In the genomic region with DNA sequence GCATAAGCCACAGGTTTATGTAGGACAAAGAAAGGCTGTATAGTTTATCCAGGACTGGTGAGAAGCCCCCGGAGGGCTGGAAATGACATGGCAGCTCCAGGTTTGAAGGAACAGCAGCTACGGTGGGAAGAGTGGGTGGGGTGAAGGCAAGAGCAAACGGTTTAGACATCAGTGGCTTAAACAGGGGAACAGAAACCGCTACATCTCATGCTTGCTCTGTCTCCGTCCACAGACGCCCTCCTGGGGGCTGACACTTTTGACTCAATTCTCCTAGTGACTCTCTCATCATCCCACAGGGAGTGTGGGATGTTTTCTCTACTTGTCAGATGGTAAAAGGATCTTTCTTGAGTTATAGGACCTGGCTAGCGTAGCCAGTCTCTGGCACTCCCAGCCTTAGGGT, we compare ENCODE assay signal across 20 mouse cellular contexts.
A peak's percentile ranks its signal among the peaks of the same experiment; 100 is the strongest.
DNase-seq lines count a peak whose midpoint lies in the region; ATAC-seq and TF ChIP-seq lines count a peak whose summit lies in the region.
"Had no signal": no experiment of that assay in that cellular context is flagged by ENCODE, and none has a peak within 500 bp of the region (broad histone marks: within the 10 kb centered on the region; RNA-seq: fewer than 3 reads in every experiment).

No protein-coding gene starts in this region.

- H3K4me2 ChIP-seq in heart, embryonic 11.5 days = no peak overlapping the region
- no peak overlapping the region for H3K4me2 ChIP-seq in CH12.LX (ENCODE audit: insufficient read depth, low read depth, poor library complexity, severe bottlenecking)
- no peak overlapping the region for H3K4me2 ChIP-seq in intestine, postnatal 0 days (replicated peaks; ENCODE audit: low read depth)
- H3K4me2 ChIP-seq: embryonic facial prominence, embryonic 15.5 days; heart, embryonic 15.5 days; hindbrain, embryonic 13.5 days; intestine, embryonic 15.5 days had no signal

- no peak for ATAC-seq in heart, embryonic 11.5 days (replicated peaks; ENCODE audit: insufficient number of reproducible peaks, low FRiP score, low TSS enrichment)
- peak; percentile 82 for ATAC-seq in megakaryocyte, adult 5-6 weeks (ENCODE audit: poor library complexity, severe bottlenecking)
- ATAC-seq in intestine, postnatal 0 days = no peak
- ATAC-seq: forebrain, embryonic 16.5 days; intestine, embryonic 15.5 days had no signal

- H3K27me3 ChIP-seq in heart, embryonic 11.5 days (ENCODE audit: control insufficient read depth, insufficient read depth, low read length) = no peaks in the 10 kb centered on the region
- no peaks in the 10 kb centered on the region for H3K27me3 ChIP-seq in CH12.LX (replicated peaks)
- H3K27me3 ChIP-seq in intestine, postnatal 0 days (replicated peaks; ENCODE audit: control insufficient read depth, insufficient read depth, low read length) = no peaks in the 10 kb centered on the region
- H3K27me3 ChIP-seq: embryonic facial prominence, embryonic 15.5 days; heart, embryonic 15.5 days; hindbrain, embryonic 13.5 days; intestine, embryonic 15.5 days had no signal

- no peak for TF ChIP-seq POLR2A in CH12.LX (IDR thresholded peaks at IDR 0.05; ENCODE audit: low read depth, low read length)

- 68% methylated on average over 7 of the region's 7 CpGs for WGBS in heart, embryonic 11.5 days (ENCODE audit: insufficient replicate concordance)
- WGBS in intestine, postnatal 0 days = 68% methylated on average over 7 of the region's 7 CpGs

- no peaks in the 10 kb centered on the region for H3K79me2 ChIP-seq in CH12.LX (replicated peaks; ENCODE audit: control insufficient read depth, extremely low read depth, insufficient read depth, poor library complexity, severe bottlenecking)

- dilution Hi-C loops in CH12.LX (cut with MboI; ENCODE audit: extremely low pct_ligation_motif_present, extremely low pct_unique_long_range_greater_than_20kb, low sequenced_read_pairs) = no loop called here

- peak; percentile 51; the same call in 1 of the 2 replicates for TF ChIP-seq EP300 in CH12.LX (IDR thresholded peaks at IDR 0.05; ENCODE audit: low read length)

- no peak; the same call in 1 of the 2 replicates for TF ChIP-seq RAD21 in CH12.LX (IDR thresholded peaks at IDR 0.05; ENCODE audit: low read depth, low read length)

- H3K4me1 ChIP-seq in heart, embryonic 11.5 days (ENCODE audit: control insufficient read depth, insufficient read depth, low read length) = no peaks in the 10 kb centered on the region
- H3K4me1 ChIP-seq in CH12.LX (ENCODE audit: control insufficient read depth in 1 of 2, insufficient read depth in 2 of 2) = peaks cover 8 to 35% of the 10 kb centered on the region in 2 experiments; a peak in 3 of 4 replicates
- 0 out of 2 replicates have a peak, but pooled peaks cover 5% of the 10 kb centered on the region for H3K4me1 ChIP-seq in intestine, postnatal 0 days (replicated peaks; ENCODE audit: control insufficient read depth, insufficient read depth, low read length)
- H3K4me1 ChIP-seq: intestine, embryonic 15.5 days had no signal

- no peak overlapping the region for H3K27ac ChIP-seq in heart, embryonic 11.5 days (ENCODE audit: low read depth, low read length)
- H3K27ac ChIP-seq in CH12.LX (ENCODE audit: insufficient read depth, low read depth) = no peak overlapping the region
- H3K27ac ChIP-seq in intestine, postnatal 0 days (ENCODE audit: low read depth, low read length) = no peak overlapping the region
- H3K27ac ChIP-seq: embryonic facial prominence, embryonic 15.5 days; heart, embryonic 10.5 days; heart, embryonic 15.5 days; hindbrain, embryonic 13.5 days; intestine, embryonic 15.5 days had no signal

- no peaks in the 10 kb centered on the region for H3K36me3 ChIP-seq in heart, embryonic 11.5 days (ENCODE audit: control insufficient read depth, insufficient read depth, low read length)
- H3K36me3 ChIP-seq in CH12.LX (replicated peaks in 1 of 2; ENCODE audit: control insufficient read depth in 1 of 2, insufficient read depth in 1 of 2, low read length in 1 of 2) = no peaks in the 10 kb centered on the region
- H3K36me3 ChIP-seq in intestine, postnatal 0 days (ENCODE audit: control insufficient read depth, insufficient read depth) = no peaks in the 10 kb centered on the region
- H3K36me3 ChIP-seq: embryonic facial prominence, embryonic 15.5 days; G1E; heart, embryonic 10.5 days; heart, embryonic 15.5 days; hindbrain, embryonic 13.5 days; intestine, embryonic 15.5 days had no signal

- no peaks in the 10 kb centered on the region for H3K9me3 ChIP-seq in heart, embryonic 11.5 days (replicated peaks; ENCODE audit: control insufficient read depth, low read length)
- no peaks in the 10 kb centered on the region for H3K9me3 ChIP-seq in CH12.LX (replicated peaks; ENCODE audit: low read length)
- H3K9me3 ChIP-seq in intestine, postnatal 0 days (ENCODE audit: control insufficient read depth) = no peaks in the 10 kb centered on the region
- H3K9me3 ChIP-seq: embryonic facial prominence, embryonic 15.5 days; G1E; heart, embryonic 10.5 days; heart, embryonic 15.5 days; hindbrain, embryonic 13.5 days; intestine, embryonic 15.5 days had no signal

- DNase-seq in heart, adult 11 months = peak; percentile 88
- DNase-seq in CH12.LX (ENCODE audit: extremely low read depth) = peak; percentile 45
- no peak for DNase-seq in left cerebral cortex, adult 11 months (ENCODE audit: low spot score)
- DNase-seq: adrenal gland, adult 8-10 months; adrenal gland, postnatal 36 days; cerebellum, adult 2 months; cerebellum, postnatal 10 days; embryo, embryonic 11 days; heart, postnatal 14 days had no signal

- no peak for TF ChIP-seq CTCF in CH12.LX (conservative IDR thresholded peaks at IDR 0.05 in 1 of 2, IDR thresholded peaks at IDR 0.05 in 1 of 2; ENCODE audit: low read depth in 2 of 2, low read length in 2 of 2)
- TF ChIP-seq CTCF in intestine, postnatal 0 days (IDR thresholded peaks at IDR 0.05; ENCODE audit: low read depth) = no peak

- in situ Hi-C loops in CH12.LX (cut with MboI; ENCODE audit: low pct_ligation_motif_present, low pct_unique_long_range_greater_than_20kb, low sequenced_read_pairs) = no loop called here

- H3K9ac ChIP-seq in heart, embryonic 11.5 days (ENCODE audit: low read depth, low read length) = no peak overlapping the region
- no peak overlapping the region for H3K9ac ChIP-seq in CH12.LX (ENCODE audit: insufficient read depth, low read depth)
- no peak overlapping the region for H3K9ac ChIP-seq in intestine, postnatal 0 days (ENCODE audit: low read depth, low read length)
- H3K9ac ChIP-seq: embryonic facial prominence, embryonic 15.5 days; heart, embryonic 15.5 days; hindbrain, embryonic 13.5 days; intestine, embryonic 15.5 days had no signal

- no peak overlapping the region for H3K4me3 ChIP-seq in heart, embryonic 11.5 days (ENCODE audit: low read depth, low read length)
- no peak overlapping the region for H3K4me3 ChIP-seq in CH12.LX (replicated peaks in 1 of 3; ENCODE audit: low read depth in 2 of 3, low read length in 2 of 3, poor library complexity in 1 of 3)
- no peak overlapping the region for H3K4me3 ChIP-seq in intestine, postnatal 0 days (ENCODE audit: low read depth, low read length)
- H3K4me3 ChIP-seq: embryonic facial prominence, embryonic 15.5 days; erythroblast, embryonic 14.5 days; heart, embryonic 10.5 days; heart, embryonic 15.5 days; hindbrain, embryonic 13.5 days; intestine, embryonic 15.5 days had no signal

TF ChIP-seq in CH12.LX, 34 proteins besides CTCF, POLR2A, EP300 and RAD21:
- TF ChIP-seq GABPA (IDR thresholded peaks at IDR 0.05; ENCODE audit: insufficient replicate concordance, low read depth, low read length) = no peak
- no peak for TF ChIP-seq USF2 (conservative IDR thresholded peaks at IDR 0.05; ENCODE audit: low read depth, low read length)
- peak; percentile 14; the same call in 1 of the 2 replicates for TF ChIP-seq SMC3 (IDR thresholded peaks at IDR 0.05; ENCODE audit: low read depth, low read length)
- 0 out of 2 replicates have a peak, but pooled peaks have one; percentile 25 for TF ChIP-seq MAZ (IDR thresholded peaks at IDR 0.05; ENCODE audit: low read depth, low read length)
- TF ChIP-seq IRF4 (IDR thresholded peaks at IDR 0.05; ENCODE audit: low read depth, low read length) = peak; percentile 75
- TF ChIP-seq PAX5 (IDR thresholded peaks at IDR 0.05; ENCODE audit: low read length) = no peak
- 0 out of 2 replicates have a peak, but pooled peaks have one; percentile 15 for TF ChIP-seq MEF2A (IDR thresholded peaks at IDR 0.05; ENCODE audit: borderline replicate concordance, low read depth, low read length)
TF ChIP-seq in CH12.LX: peak in this region for 4.
